Mouse (Mus musculus) neural tube, embryonic 11.5 days (tissue): ENCODE data around the gene Cdkn3. TPM values are rescaled to one million over a fixed set of nuclear protein-coding genes. Genes with fewer than 3 reads are reported as not detected.
A peak's percentile ranks its signal among the peaks of the same experiment; 100 is the strongest.

Experiments used
- ATAC-seq: fragments of 200-750 bp; cut with Nextera tagmentation; 2 replicates; pipeline ENCODE4 v1.8.0; 2017; ENCODE audit warnings: moderate number of reproducible peaks, mild to moderate bottlenecking, moderate TSS enrichment, moderate library complexity; ENCODE audit not compliant: insufficient read depth, low FRiP score, low TSS enrichment
- DNase-seq: peaks from one replicate; pipeline ENCODE4 v3.0.0-alpha.2; 2015; ENCODE audit warnings: low spot score
- H3K27ac ChIP-seq: fragments of 300-500 bp; sonication (generic); 2 replicates; pipeline ENCODE4 v1.5.1; 2014; ENCODE audit warnings: low read depth, mild to moderate bottlenecking, low read length
- H3K27me3 ChIP-seq: fragments of 300-500 bp; sonication (generic); 2 replicates; pipeline ENCODE4 v1.6.1; 2014; ENCODE audit warnings: mild to moderate bottlenecking, low read length, mixed read lengths; ENCODE audit not compliant: control insufficient read depth, insufficient read depth
- H3K36me3 ChIP-seq: fragments of 300-500 bp; sonication (generic); 2 replicates; pipeline ENCODE4 v1.6.1; 2014; ENCODE audit warnings: mild to moderate bottlenecking, low read length, moderate library complexity, mixed read lengths; ENCODE audit not compliant: control insufficient read depth, insufficient read depth
- H3K4me1 ChIP-seq: fragments of 300-500 bp; sonication (generic); 2 replicates; pipeline ENCODE4 v1.6.1; 2014; ENCODE audit warnings: low read length, mixed read lengths; ENCODE audit not compliant: control insufficient read depth, insufficient read depth
- H3K4me2 ChIP-seq: fragments of 300-500 bp; sonication (generic); 2 replicates; pipeline ENCODE4 v1.6.1; 2014; ENCODE audit warnings: low read depth, mild to moderate bottlenecking, moderate library complexity
- H3K4me3 ChIP-seq: fragments of 300-500 bp; sonication (generic); 2 replicates; pipeline ENCODE4 v1.5.1; 2014; ENCODE audit warnings: low read depth, low read length
- H3K9ac ChIP-seq: fragments of 300-500 bp; sonication (generic); 2 replicates; pipeline ENCODE4 v1.6.1; 2014; ENCODE audit warnings: mild to moderate bottlenecking, low read length
- H3K9me3 ChIP-seq: fragments of 300-500 bp; sonication (generic); 2 replicates; pipeline ENCODE4 v1.6.1; 2016; ENCODE audit warnings: low read length; ENCODE audit not compliant: control insufficient read depth
- WGBS: fragments of 180-500 bp; shearing (Covaris S2); extraction: QIAGEN DNeasy Blood & Tissue Kit; methylation state at CpG from one replicate; pipeline ENCODE4 v1.1.7; 2014; 5-methylcytosine and 5-hydroxymethylcytosine counted together
- polyA plus RNA-seq: library from polyadenylated mRNA; unstranded; fragments of >200 nt; fragmentation: Nextera tagmentation; extraction: Ambion mirVana; gene quantifications from 2 replicates; pipeline ENCODE4 v1.2.1, GENCODE M21; 2014

Gene Cdkn3
- polyA plus RNA-seq, 1 experiment from 2014 or later: 38.2 TPM

DNA sequence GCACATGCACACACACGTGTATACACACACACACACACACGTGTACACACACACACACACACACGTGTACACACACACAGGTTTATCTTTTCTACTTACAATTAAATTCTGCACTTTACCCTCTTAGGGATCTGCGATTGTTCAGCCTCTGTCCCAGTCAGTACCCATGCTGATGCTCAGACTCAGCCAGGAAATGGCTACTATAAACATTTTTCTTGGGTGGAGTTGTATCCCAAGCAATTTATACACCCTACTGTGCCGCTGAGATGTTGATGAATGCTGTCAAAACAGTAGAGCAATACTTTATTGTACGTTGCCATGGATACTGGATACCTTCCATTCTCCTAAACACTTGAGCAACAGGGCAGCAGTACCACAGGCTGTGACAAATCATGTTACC is 9.7 kb downstream of the Cdkn3 start:
- 92% methylated on average over 6 of the region's 6 CpGs for WGBS
- DNase-seq: no peak

DNA sequence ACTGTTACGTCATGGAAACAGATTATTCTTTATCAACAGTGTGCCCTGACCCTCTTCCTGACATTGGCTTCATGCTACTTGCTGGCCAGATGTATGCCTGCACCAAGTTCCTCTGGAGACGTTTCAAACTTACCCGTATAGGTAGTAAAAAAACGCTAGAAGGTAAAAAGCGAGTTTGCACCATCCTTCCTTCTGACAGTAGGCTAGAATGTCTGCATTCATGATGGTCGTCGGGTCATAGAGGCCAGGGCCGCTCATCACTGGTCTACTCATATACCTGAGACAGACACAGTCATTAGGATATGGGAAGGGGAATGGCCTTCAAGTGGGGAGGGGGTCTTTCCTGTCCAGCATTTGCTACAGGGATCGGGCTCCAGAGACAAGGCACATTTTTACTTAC is 18.4 kb downstream of the Cdkn3 start:
- Histone ChIP-seq H3K9ac (no peak overlapping the region), H3K4me1 (no peaks in the 10 kb centered on the region), H3K4me2 (no peak overlapping the region), H3K4me3 (no peak overlapping the region), H3K36me3 (peaks cover 35% of the 10 kb centered on the region), H3K27ac (no peak overlapping the region), H3K9me3 (peaks cover 4% of the 10 kb centered on the region; the same call in 1 of the 2 replicates), H3K27me3 (no peaks in the 10 kb centered on the region)
- ATAC-seq (no peak), DNase-seq (no peak)
- WGBS: 97% methylated on average over 9 of the region's 9 CpGs

More for the DNA sequence above, 9.7 kb downstream of the Cdkn3 start:
- H3K9me3 ChIP-seq: no peaks in the 10 kb centered on the region
- H3K27ac ChIP-seq: no peak overlapping the region
- H3K27me3 ChIP-seq: no peaks in the 10 kb centered on the region
- H3K4me2 ChIP-seq: no peak overlapping the region
- no peaks in the 10 kb centered on the region for H3K4me1 ChIP-seq
- H3K36me3 ChIP-seq: peaks cover 5% of the 10 kb centered on the region
- H3K4me3 ChIP-seq: no peak overlapping the region
- ATAC-seq: no peak
- no peak overlapping the region for H3K9ac ChIP-seq

DNA sequence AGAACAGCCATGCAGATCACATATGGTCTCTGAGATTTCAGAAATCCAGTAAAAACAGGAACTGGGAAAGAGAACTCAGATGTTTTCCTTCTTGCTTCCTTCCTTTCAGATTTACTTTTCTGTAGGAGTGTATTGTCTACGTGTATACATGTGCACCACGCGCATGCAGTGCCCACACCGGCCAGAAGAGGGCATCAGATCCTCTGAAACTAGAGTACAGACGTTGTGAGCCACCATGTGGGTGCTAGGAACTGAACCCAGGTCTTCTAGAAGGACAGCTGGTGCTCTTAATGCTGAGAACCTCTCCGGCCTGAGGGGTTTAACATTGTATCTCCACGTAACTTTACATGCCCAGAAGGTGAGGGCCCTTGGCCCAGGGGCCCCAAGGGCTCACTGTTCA is 18.9 kb downstream of the Cdkn3 start:
- Histone ChIP-seq H3K4me3 (no peak overlapping the region), H3K9me3 (peaks cover 4% of the 10 kb centered on the region; the same call in 1 of the 2 replicates), H3K9ac (no peak overlapping the region), H3K4me2 (no peak overlapping the region), H3K27me3 (no peaks in the 10 kb centered on the region), H3K36me3 (peaks cover 35% of the 10 kb centered on the region), H3K27ac (no peak overlapping the region), H3K4me1 (no peaks in the 10 kb centered on the region)
- 92% methylated on average over 7 of the region's 7 CpGs for WGBS
- DNase-seq (no peak), ATAC-seq (no peak)

DNA sequence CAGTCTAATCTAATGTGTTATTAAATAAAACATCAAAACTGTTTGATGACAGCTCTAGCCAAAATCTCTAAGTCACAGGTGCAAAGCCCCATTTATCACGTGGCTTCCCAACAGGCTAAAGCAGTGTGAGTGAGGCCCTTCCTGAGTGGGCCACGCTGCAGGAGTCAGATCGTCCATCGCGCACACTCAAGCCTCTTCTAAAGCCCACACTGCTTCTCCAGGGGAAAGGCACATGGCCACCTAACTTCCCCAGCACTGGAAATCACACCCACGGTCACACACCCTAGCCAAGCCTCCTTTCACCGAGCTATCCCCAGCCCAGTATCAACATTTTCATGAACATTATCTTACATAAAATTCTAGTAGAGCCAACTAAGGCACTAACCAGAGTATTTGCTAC is 20.7 kb downstream of the Cdkn3 start:
- Histone ChIP-seq H3K27ac (no peak overlapping the region), H3K27me3 (no peaks in the 10 kb centered on the region), H3K4me2 (no peak overlapping the region), H3K4me1 (no peaks in the 10 kb centered on the region; the same call in 1 of the 2 replicates), H3K9ac (no peak overlapping the region), H3K4me3 (no peak overlapping the region), H3K9me3 (peaks cover 4% of the 10 kb centered on the region; the same call in 1 of the 2 replicates), H3K36me3 (peaks cover 34% of the 10 kb centered on the region)
- WGBS: 96% methylated on average over 7 of the region's 7 CpGs
- DNase-seq: no peak
- ATAC-seq: no peak

DNA sequence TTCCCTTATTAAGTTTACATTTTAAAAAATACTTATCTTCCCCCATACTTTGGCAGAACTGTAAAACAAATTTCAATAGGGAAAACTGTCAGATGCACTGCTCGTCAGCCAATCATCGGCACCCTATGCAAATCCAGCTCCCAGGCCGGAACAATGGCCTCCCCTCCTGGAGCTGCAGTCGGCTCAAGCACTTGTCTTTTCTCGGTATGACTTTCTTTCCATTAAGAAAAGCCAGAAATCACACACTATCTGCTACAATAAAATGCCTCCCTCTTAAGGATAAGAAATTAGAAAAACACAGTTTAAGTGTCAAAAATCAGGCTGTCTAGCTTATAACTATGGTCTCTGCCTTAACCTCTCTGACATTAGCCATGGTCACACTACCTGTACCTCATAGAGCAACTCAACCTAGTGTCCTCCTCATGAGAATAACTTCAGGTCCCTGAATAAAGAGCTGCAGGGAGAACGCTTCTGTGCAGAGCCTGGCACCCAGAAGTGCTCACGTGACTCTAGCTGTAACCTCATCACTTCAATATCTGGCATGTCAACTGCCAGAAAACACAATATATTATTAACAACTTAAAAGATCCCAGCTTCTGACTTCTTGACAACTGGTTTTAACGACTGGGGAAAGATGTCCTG is 22.0 kb downstream of the Cdkn3 start:
- Histone ChIP-seq H3K27me3 (no peaks in the 10 kb centered on the region), H3K27ac (no peak overlapping the region), H3K9me3 (peaks cover 4% of the 10 kb centered on the region; the same call in 1 of the 2 replicates), H3K4me2 (no peak overlapping the region), H3K36me3 (peaks cover 29% of the 10 kb centered on the region), H3K4me3 (no peak overlapping the region), H3K9ac (no peak overlapping the region), H3K4me1 (peaks cover 4% of the 10 kb centered on the region)
- no peak for DNase-seq
- WGBS: 92% methylated on average over 8 of the region's 8 CpGs
- ATAC-seq: no peak

DNA sequence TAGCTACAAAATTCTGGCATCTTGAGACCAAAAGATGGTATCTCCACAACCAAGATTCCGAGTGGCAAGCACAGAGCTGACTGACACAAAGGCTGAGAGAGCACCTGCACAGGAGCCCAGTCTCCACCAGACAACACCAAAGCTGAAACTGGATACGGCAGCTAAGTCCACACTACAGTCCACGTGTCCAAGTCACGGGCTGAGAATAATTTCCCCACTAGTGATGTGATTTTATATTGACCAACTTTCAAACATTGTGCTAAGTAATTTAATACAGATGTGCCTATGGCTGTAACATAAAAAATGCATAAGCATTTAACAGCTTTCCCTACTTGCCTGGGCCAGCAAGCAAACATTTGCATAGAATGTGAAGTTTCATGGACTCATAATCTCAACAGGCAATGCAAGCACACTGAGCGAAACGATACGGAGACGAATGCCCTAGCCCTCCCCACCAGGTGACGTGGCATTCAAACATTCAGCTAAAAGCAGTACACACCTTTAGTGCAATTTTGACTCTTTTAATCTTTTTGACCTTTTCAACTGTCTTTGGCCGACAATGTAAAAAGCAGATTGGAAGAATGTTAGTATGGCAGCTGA is 23.1 kb downstream of the Cdkn3 start:
- peaks cover 4% of the 10 kb centered on the region; the same call in 1 of the 2 replicates for H3K9me3 ChIP-seq
- DNase-seq (no peak), ATAC-seq (no peak)
- H3K27ac ChIP-seq: no peak overlapping the region
- H3K4me3 ChIP-seq: no peak overlapping the region
- H3K4me1 ChIP-seq: peaks cover 4% of the 10 kb centered on the region
- H3K4me2 ChIP-seq: no peak overlapping the region
- H3K9ac ChIP-seq: no peak overlapping the region
- no peaks in the 10 kb centered on the region for H3K27me3 ChIP-seq
- 94% methylated on average over 10 of the region's 10 CpGs for WGBS
- peaks cover 21% of the 10 kb centered on the region for H3K36me3 ChIP-seq

DNA sequence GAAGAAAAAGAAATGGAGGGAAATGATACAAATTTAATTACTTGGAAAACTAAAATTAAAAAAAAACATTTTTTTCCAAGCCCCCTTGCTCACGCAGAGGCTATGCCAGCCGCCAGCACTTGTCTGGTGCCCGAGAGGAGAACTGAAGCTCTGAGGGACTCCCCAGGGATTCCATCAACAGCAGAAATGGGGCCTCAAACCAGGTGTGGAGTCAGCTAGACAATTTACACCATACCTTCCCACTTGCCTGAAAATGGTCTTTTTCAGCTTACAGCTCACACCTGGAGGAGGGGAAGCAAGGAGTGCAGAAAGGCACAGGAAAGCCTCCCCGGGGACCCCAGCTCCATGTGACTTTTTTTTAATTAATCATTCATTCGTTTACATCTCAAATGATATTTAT is 24.9 kb downstream of the Cdkn3 start:
- Histone ChIP-seq H3K9me3 (no peaks in the 10 kb centered on the region), H3K4me3 (no peak overlapping the region), H3K36me3 (peaks cover 5% of the 10 kb centered on the region; the same call in 1 of the 2 replicates), H3K27me3 (no peaks in the 10 kb centered on the region), H3K27ac (no peak overlapping the region), H3K4me1 (peaks cover 4% of the 10 kb centered on the region), H3K9ac (no peak overlapping the region), H3K4me2 (no peak overlapping the region)
- 88% methylated on average over 5 of the region's 5 CpGs for WGBS
- ATAC-seq: no peak
- DNase-seq: no peak

DNA sequence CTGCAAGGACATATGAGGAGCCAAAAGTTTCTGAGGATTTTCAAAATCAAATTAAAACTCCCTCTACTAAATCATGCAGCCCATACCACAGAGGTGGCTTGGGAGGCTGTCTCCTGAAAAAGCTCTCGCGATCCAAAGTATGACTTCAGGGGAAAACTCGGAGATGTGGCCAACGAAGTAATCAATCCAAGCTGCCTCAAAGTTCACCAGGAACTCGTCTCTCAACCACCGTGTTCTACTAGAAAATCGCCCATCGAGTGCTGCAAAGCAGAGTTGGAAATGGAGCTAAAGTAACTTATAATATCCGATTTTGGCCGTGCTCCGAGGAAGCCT is 27.1 kb downstream of the Cdkn3 start:
- H3K4me3 ChIP-seq: peak overlapping the region; percentile 97
- H3K4me2 ChIP-seq: peak overlapping the region; percentile 84
- no peak for ATAC-seq
- no peak for DNase-seq
- peaks cover 4% of the 10 kb centered on the region for H3K4me1 ChIP-seq
- no peaks in the 10 kb centered on the region for H3K27me3 ChIP-seq
- H3K36me3 ChIP-seq: no peaks in the 10 kb centered on the region
- peak overlapping the region; percentile 99 for H3K27ac ChIP-seq
- no peaks in the 10 kb centered on the region for H3K9me3 ChIP-seq
- peak overlapping the region; percentile 99 for H3K9ac ChIP-seq
- WGBS: 1% methylated on average over 11 of the region's 11 CpGs
